Mouse (Mus musculus): ENCODE measurements at regions not wholly inside any gene's neighbourhood (a gene's known extent, or its start where the extent isn't known, plus 50 kb on each side); places are given as distances from the start of the nearest gene placed in this dataset.

- DNase-seq (ENCODE audit: low read depth), result no peak
Observed at GRCm38 (mm10) chr9:30284562-30285323, 142.2 kb upstream of the Snx19 start.

DNA sequence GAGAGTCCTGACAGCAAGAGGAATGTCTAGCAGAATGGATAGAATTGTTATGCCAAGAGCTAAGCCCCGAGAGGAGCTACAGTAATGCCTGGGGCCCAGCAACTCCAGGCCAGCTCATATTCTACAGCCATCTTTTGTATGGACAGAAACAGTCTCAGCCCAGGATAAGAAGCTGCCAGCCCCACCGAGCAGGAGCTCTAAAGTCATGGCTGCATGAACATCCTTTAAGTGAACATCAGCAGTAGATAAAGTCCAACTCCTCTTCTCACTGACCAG lies 141.6 kb upstream of the Snx19 start:
- no peak for DNase-seq (ENCODE audit: low read depth)

DNA sequence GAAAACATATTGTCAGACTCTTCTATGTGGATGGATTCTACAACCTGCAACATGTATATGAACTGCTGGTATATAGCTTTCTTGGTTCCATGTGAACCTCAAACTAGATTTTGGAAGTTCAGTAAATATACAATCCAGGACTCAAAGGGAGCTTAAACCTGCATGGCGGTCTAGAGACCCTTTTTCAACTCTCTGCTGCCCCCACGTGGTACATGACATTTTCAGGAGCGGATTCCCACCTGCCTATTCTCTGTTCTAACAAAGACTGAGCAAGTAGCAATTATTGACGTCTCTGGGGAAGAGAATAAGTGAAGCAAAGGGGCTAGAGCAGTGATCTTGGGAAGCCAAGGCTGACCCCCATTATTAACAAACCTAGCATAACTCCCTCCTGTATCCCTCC lies 127.1 kb upstream of the Snx19 start:
- DNase-seq (ENCODE audit: low read depth), result no peak

GRCm38 (mm10) chr9:30308281-30308680 lies 118.6 kb upstream of the Snx19 start:
- no peak for DNase-seq (ENCODE audit: low read depth)

DNA sequence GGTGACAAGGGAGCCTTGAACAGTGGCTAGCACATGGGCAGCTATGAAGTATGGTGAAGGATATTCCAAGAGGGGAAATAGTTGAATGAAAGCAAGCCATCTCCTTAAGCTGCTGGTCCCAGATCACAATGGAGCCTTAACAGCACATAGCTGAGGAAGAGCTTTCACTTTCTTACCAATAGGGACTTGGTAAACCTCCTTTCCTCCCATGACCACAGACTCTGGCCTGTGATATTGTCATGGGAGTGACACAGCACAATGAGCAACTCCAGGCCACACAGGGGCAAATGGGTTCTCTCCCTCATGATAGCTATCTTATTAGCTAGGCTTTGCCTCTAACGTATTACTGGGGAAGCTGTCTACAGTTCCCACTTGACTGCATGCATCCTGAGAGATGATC lies 113.5 kb upstream of the Snx19 start:
- DNase-seq (ENCODE audit: low read depth), result no peak

- DNase-seq (ENCODE audit: low read depth), result no peak
Observed at GRCm38 (mm10) chr9:30314355-30315171, 112.3 kb upstream of the Snx19 start.

- no peak for DNase-seq (ENCODE audit: low read depth)
Observed at GRCm38 (mm10) chr9:30315172-30315644, 111.7 kb upstream of the Snx19 start.

DNA sequence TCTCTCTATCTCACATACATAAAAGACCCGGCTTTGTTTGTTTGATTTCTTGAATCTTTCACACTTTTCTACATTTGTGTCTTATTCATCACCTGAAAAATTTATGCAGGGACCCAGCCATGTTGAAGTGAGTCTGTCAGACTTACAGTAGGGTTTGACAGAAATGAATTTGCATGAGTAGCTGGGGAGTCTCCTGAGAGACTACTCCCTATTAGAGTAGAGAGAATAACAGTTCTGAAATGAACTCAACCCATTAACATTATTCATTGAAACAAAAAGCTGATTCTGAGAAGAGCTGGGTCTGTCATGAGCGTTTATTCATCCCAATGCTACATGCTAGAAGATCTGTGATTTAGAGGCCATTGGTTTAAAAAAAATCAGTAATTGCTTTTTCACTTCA lies 82.0 kb upstream of the Snx19 start:
- no peak for DNase-seq (ENCODE audit: low read depth)

- DNase-seq (ENCODE audit: low read depth), result no peak
Observed at GRCm38 (mm10) chr9:30353965-30354364, 72.9 kb upstream of the Snx19 start.

DNA sequence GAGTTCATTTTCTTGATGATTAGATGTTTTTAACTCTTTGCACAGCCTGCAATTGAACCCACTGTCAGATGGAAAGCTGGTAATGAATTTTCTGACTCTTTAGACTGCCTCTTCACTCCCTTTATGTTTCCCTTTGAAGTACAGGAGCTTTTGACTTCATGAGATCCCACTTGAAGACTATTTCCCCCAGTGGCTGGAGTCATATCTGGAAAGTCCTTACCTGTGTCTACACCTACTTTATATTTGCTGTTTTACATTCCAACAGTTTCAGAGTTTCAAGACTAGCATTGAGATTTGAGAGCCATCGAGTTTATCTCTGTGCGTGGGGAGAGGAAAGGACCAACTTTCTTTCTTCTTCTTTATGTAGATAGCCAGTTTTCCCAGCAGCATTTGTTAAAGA lies 71.3 kb upstream of the Snx19 start:
- DNase-seq (ENCODE audit: low read depth), result no peak

GRCm38 (mm10) chr9:30369554-30370440 lies 57.1 kb upstream of the Snx19 start:
- DNase-seq (ENCODE audit: low read depth), result no peak

- DNase-seq (ENCODE audit: low read depth), result no peak
Observed at GRCm38 (mm10) chr9:30370789-30371188, 56.1 kb upstream of the Snx19 start.

- no peak for DNase-seq (ENCODE audit: low read depth)
Observed at GRCm38 (mm10) chr9:30376908-30377307, 50.0 kb upstream of the Snx19 start.

Measured in gonadal fat pad, adult 2 months (tissue).